ENCODE assay signal across 19 mouse cellular contexts in the genomic region with DNA sequence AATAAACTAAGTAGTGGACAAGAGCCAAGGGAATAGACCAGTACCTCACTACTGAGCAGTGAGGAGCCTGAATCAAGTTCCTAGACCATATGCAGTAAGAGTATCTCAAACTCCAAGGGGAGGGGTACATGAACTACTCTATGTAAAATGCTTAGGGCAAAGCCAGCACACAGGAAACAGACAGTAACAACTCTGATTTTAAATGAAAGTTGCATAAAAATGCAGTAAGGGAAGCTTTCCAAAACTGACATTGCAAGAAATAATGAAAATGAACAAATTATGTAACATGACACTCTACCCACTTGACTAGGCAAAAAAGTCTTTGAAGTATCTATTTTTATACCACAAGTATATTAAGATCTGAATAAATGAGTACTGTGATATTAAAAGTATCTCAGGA.
"Had no signal": no experiment of that assay in that cellular context is flagged by ENCODE, and none has a peak within 500 bp of the region (broad histone marks: within the 10 kb centered on the region; RNA-seq: fewer than 3 reads in every experiment).

No protein-coding gene starts in this region.

- H3K4me3 ChIP-seq: midbrain, embryonic 10.5 days; midbrain, embryonic 12.5 days; myocyte; neural tube, embryonic 13.5 days; neural tube, embryonic 15.5 days had no signal

- H3K9me3 ChIP-seq: midbrain, embryonic 10.5 days; midbrain, embryonic 12.5 days; neural tube, embryonic 13.5 days; neural tube, embryonic 15.5 days had no signal

- H3K4me1 ChIP-seq: midbrain, embryonic 10.5 days; midbrain, embryonic 12.5 days; neural tube, embryonic 13.5 days; neural tube, embryonic 15.5 days had no signal

- H3K27me3 ChIP-seq: midbrain, embryonic 12.5 days; neural tube, embryonic 13.5 days; neural tube, embryonic 15.5 days had no signal

- H3K9ac ChIP-seq: lung, embryonic 14.5 days; midbrain, embryonic 12.5 days; neural tube, embryonic 13.5 days; neural tube, embryonic 15.5 days had no signal

- DNase-seq: lung, adult 18-20 months; lung, embryonic 14.5 days; lung, postnatal 14 days; lung, postnatal 4 days; midbrain, embryonic 14.5 days; retina, postnatal 1 day; right cerebral cortex, adult 18-20 months; right cerebral cortex, postnatal 25 days; right cerebral cortex, postnatal 4 days; spleen, adult 18-20 months; thymus, adult 2 months; thymus, postnatal 25 days; thymus, postnatal 4 days had no signal

- H3K27ac ChIP-seq: midbrain, embryonic 10.5 days; midbrain, embryonic 12.5 days; neural tube, embryonic 13.5 days; neural tube, embryonic 15.5 days had no signal

- H3K4me2 ChIP-seq: lung, embryonic 14.5 days; midbrain, embryonic 12.5 days; neural tube, embryonic 13.5 days; neural tube, embryonic 15.5 days had no signal

- ATAC-seq: midbrain, embryonic 16.5 days had no signal
